Mouse (Mus musculus) small intestine, adult 2 months (tissue): ENCODE data around the gene Ptprd.

Experiments
- CTCF ChIP-seq: fragments of 200-500 bp; IDR thresholded peaks from 2 replicates; pipeline ENCODE4 v1.5.1; 2012; ENCODE audit warnings: low read depth, mild to moderate bottlenecking, control low read depth, inconsistent platforms, low read length, moderate library complexity, mixed read lengths; ENCODE audit not compliant: insufficient replicate concordance, insufficient read length; ENCODE audit errors: extremely low read depth
- POLR2A ChIP-seq: fragments of 200-500 bp; IDR thresholded peaks from 2 replicates; pipeline ENCODE4 v1.6.1; 2012; ENCODE audit warnings: low read depth, mild to moderate bottlenecking, control low read depth, inconsistent platforms, low read length, moderate library complexity

GRCm38 (mm10) chr4:76368291-76368690 lies 1843.5 kb downstream of the Ptprd start:
- TF ChIP-seq CTCF (no peak), POLR2A (no peak)
